Mouse (Mus musculus) hindbrain, postnatal 0 days (tissue): Measurements from ENCODE around the gene Zfp867. TPM values are rescaled to one million over a fixed set of nuclear protein-coding genes. Genes with fewer than 3 reads are reported as not detected.

Experiments used
- ATAC-seq: fragments of 200-750 bp; cut with Nextera tagmentation; 2 replicates; pipeline ENCODE4 v1.8.0; 2017; ENCODE audit warnings: mild to moderate bottlenecking, moderate TSS enrichment, moderate library complexity
- DNase-seq: peaks from one replicate; pipeline ENCODE4 v3.0.0-alpha.2; 2015; ENCODE audit warnings: low spot score
- H3K27ac ChIP-seq: fragments of 300-500 bp; sonication (generic); 2 replicates; pipeline ENCODE4 v1.5.1; 2014; ENCODE audit warnings: mild to moderate bottlenecking
- H3K27me3 ChIP-seq: fragments of 300-500 bp; sonication (generic); 2 replicates; pipeline ENCODE4 v1.6.1; 2014; ENCODE audit warnings: low read length, mixed read lengths; ENCODE audit not compliant: insufficient read depth
- H3K36me3 ChIP-seq: fragments of 300-500 bp; sonication (generic); 2 replicates; pipeline ENCODE4 v1.6.1; 2014; ENCODE audit warnings: low read length, mixed read lengths; ENCODE audit not compliant: insufficient read depth
- H3K4me1 ChIP-seq: fragments of 300-500 bp; sonication (generic); 2 replicates; pipeline ENCODE4 v1.6.1; 2014; ENCODE audit warnings: antibody characterized with exemption, low read length, mixed read lengths; ENCODE audit not compliant: insufficient read depth
- H3K4me2 ChIP-seq: fragments of 300-500 bp; sonication (generic); 2 replicates; pipeline ENCODE4 v1.6.1; 2014; ENCODE audit warnings: low read depth, mild to moderate bottlenecking, low read length, moderate library complexity, mixed read lengths
- H3K4me3 ChIP-seq: fragments of 300-500 bp; sonication (generic); 2 replicates; pipeline ENCODE4 v1.5.1; 2014; ENCODE audit warnings: low read length
- H3K9ac ChIP-seq: fragments of 300-500 bp; sonication (generic); replicated peaks from 2 replicates; pipeline ENCODE4 v1.6.1; 2014; ENCODE audit warnings: mild to moderate bottlenecking, low read length, moderate library complexity, mixed read lengths
- H3K9me3 ChIP-seq: fragments of 300-500 bp; sonication (generic); 2 replicates; pipeline ENCODE4 v1.6.1; 2016; ENCODE audit warnings: low read length, mixed read lengths
- CTCF ChIP-seq: IDR thresholded peaks from 2 replicates; pipeline ENCODE4 v1.5.1; 2016; ENCODE audit warnings: antibody characterized with exemption, control low read depth, low read depth
- WGBS: fragments of 180-500 bp; shearing (Covaris S2); extraction: QIAGEN DNeasy Blood & Tissue Kit; methylation state at CpG from one replicate; pipeline ENCODE4 v1.1.7; 2014; 5-methylcytosine and 5-hydroxymethylcytosine counted together
- polyA plus RNA-seq: library from polyadenylated mRNA; unstranded; fragments of >200 nt; fragmentation: Nextera tagmentation; extraction: Ambion mirVana; gene quantifications from 2 replicates; pipeline ENCODE4 v1.2.1, GENCODE M21; 2015
- total RNA-seq: library from RNA; depleted of rRNA; stranded (reverse); fragments of >200 nt; gene quantifications from 2 replicates; pipeline ENCODE4 v1.2.3, GENCODE M21; 2014

Zfp867 gene
- total and polyA plus RNA-seq, 2 experiments from 2014 or later = 6.1 to 6.6 TPM

GRCm38 (mm10) chr11:59460459-59460858, 11.8 kb downstream of the Zfp867 start:
- H3K4me2 ChIP-seq = no peak overlapping the region
- TF ChIP-seq CTCF = no peak
- no peak for DNase-seq
- no peaks in the 10 kb centered on the region for H3K4me1 ChIP-seq
- no peak overlapping the region for H3K27ac ChIP-seq
- ATAC-seq = no peak
- 94% methylated on average over 2 of the region's 2 CpGs for WGBS
- no peaks in the 10 kb centered on the region for H3K27me3 ChIP-seq
- H3K9me3 ChIP-seq = peaks cover 21% of the 10 kb centered on the region
- H3K9ac ChIP-seq = no peak overlapping the region
- H3K36me3 ChIP-seq = peaks cover 34% of the 10 kb centered on the region
- H3K4me3 ChIP-seq = no peak overlapping the region

DNA sequence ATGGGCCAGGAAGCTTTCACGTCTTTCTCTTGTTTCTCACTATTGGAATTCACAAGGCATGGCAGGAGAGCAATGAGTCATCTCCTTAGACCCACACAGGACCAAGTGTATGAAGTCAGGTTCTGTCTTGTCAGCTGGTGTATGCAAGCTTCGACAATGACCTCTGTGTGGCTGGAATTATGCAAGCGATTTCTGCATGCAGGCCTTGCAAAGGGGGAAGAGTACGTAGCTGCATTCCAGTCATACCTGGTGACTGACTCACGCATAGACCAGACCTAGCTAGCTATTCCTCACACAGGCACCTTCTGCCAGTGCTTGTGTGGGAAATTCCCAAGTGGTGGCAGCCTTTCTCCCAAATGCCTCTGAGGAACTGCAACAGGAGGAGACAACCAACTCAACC, 13.3 kb downstream of the Zfp867 start:
- Histone ChIP-seq H3K4me1 (no peaks in the 10 kb centered on the region), H3K27ac (no peak overlapping the region), H3K4me3 (no peak overlapping the region), H3K36me3 (peaks cover 44% of the 10 kb centered on the region), H3K9me3 (peaks cover 15% of the 10 kb centered on the region), H3K4me2 (no peak overlapping the region), H3K9ac (no peak overlapping the region), H3K27me3 (no peaks in the 10 kb centered on the region)
- ATAC-seq = no peak
- WGBS = 62% methylated on average over 5 of the region's 5 CpGs
- no peak for DNase-seq
- no peak for TF ChIP-seq CTCF

GRCm38 (mm10) chr11:59456891-59457290, 15.4 kb downstream of the Zfp867 start:
- no peaks in the 10 kb centered on the region for H3K27me3 ChIP-seq
- H3K27ac ChIP-seq = no peak overlapping the region
- no peak for ATAC-seq
- TF ChIP-seq CTCF = no peak
- H3K4me2 ChIP-seq = no peak overlapping the region
- no peaks in the 10 kb centered on the region for H3K9me3 ChIP-seq
- peaks cover 28% of the 10 kb centered on the region for H3K36me3 ChIP-seq
- no peak for DNase-seq
- no peak overlapping the region for H3K4me3 ChIP-seq
- WGBS = 96% methylated on average over 2 of the region's 2 CpGs
- H3K9ac ChIP-seq = no peak overlapping the region
- H3K4me1 ChIP-seq = no peaks in the 10 kb centered on the region

DNA sequence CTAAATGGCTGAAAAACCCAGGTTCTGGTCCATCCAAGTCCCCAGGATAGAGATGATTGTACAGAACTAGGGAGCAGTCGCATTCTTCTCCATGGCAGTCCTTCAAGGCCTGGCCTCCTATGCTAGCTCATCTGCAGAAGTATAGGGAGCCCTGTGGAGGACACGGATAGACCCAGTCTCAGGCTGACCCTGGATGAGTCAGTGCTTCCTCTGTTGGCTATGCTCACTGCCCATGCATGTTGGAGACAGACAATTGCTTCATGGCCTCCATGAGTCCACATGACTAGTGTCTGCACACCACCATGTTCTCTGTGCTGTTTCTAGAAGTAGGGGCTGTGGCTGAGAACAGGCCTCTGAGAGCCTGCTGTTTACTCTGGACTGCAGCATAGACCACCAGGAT, 15.9 kb downstream of the Zfp867 start:
- peaks cover 26% of the 10 kb centered on the region for H3K36me3 ChIP-seq
- H3K27ac ChIP-seq = no peak overlapping the region
- ATAC-seq = no peak
- no peak overlapping the region for H3K4me2 ChIP-seq
- H3K4me1 ChIP-seq = no peaks in the 10 kb centered on the region; the same call in 1 of the 2 replicates
- no peak for DNase-seq
- no peaks in the 10 kb centered on the region for H3K9me3 ChIP-seq
- 96% methylated on average over 2 of the region's 2 CpGs for WGBS
- no peak overlapping the region for H3K9ac ChIP-seq
- H3K27me3 ChIP-seq = no peaks in the 10 kb centered on the region
- no peak for TF ChIP-seq CTCF
- no peak overlapping the region for H3K4me3 ChIP-seq

DNA sequence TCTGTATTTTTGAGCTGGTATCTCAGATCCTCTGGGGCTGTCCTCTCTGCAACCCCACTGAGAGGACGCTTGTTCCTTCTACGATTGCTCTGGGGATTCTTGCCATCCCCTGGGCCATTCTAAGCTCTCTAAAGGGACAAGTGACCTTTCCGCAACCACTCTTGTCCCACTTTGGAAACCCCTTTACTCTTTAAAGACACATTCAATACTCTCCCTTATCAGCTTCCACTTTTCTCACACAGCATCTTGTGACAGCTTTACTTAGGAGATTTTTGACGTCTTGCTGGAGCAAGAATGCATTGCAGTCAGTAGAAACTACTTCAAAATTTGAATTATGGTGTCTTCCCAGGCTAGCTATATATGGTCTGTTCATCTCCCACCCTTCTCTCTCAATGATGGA, 21.2 kb downstream of the Zfp867 start, which contains the start of gene Snap47:
Gene Snap47 (minus strand): TSS at position 101 of the 400 bp plus-strand sequence.
- Histone ChIP-seq H3K4me1 (peaks cover 19% of the 10 kb centered on the region; the same call in 1 of the 2 replicates), H3K27me3 (no peaks in the 10 kb centered on the region), H3K4me2 (peak within 1 kb of the TSS; percentile 96), H3K9ac (peak within 1 kb of the TSS; percentile 83), H3K27ac (peak within 1 kb of the TSS; percentile 89), H3K36me3 (peaks cover 18% of the 10 kb centered on the region), H3K4me3 (peak within 1 kb of the TSS; percentile 77), H3K9me3 (no peaks in the 10 kb centered on the region)
- DNase-seq = no peak
- no peak for ATAC-seq
- 82% methylated on average over 4 of the region's 4 CpGs for WGBS
- no peak for TF ChIP-seq CTCF

GRCm38 (mm10) chr11:59450230-59450771, 22.0 kb downstream of the Zfp867 start:
- H3K9me3 ChIP-seq = no peaks in the 10 kb centered on the region
- peaks cover 13% of the 10 kb centered on the region for H3K36me3 ChIP-seq
- H3K27ac ChIP-seq = peak overlapping the region; percentile 89
- peak overlapping the region; percentile 77 for H3K4me3 ChIP-seq
- no peaks in the 10 kb centered on the region for H3K27me3 ChIP-seq
- no peak; the same call in 1 of the 2 replicates for TF ChIP-seq CTCF
- H3K9ac ChIP-seq = peak overlapping the region; percentile 83
- peak; percentile 75 for ATAC-seq
- under 1% methylated on average over 38 of the region's 38 CpGs for whole genome bisulfite sequencing
- peak overlapping the region; percentile 96 for H3K4me2 ChIP-seq
- H3K4me1 ChIP-seq = peaks cover 19% of the 10 kb centered on the region; the same call in 1 of the 2 replicates
- DNase-seq = peak; percentile 35

DNA sequence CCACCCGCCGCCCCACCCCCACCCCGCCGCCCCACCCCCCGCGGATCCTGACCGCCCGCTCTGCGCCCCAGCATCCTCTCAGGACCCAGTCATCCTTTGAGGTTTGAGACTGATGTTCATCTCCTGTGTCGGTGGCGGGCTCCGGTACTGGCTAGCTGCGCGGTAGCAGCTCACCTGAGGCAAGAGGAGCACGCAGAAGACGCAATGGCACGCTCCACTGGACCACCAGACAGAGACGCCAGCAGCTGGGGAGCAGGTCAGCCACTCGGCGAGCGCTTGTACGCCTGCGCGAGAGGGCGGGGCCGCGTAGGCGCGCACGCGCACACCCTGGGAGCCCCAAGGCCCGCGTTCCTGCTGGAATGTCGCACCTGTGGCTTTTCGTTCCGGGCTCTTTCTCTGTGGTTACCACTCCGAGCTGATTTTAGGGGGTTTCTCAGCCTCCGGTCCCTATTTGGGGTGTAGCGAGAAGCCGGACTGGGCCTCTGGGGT, 22.5 kb downstream of the Zfp867 start, which contains the start of gene Jmjd4:
Gene Jmjd4 (plus strand): TSS at position 305 of the 489 bp plus-strand sequence.
- peak; percentile 97 for ATAC-seq

More for the DNA sequence above, 22.5 kb downstream of the Zfp867 start, which contains the start of gene Jmjd4:
- TF ChIP-seq CTCF = no peak
- Histone ChIP-seq H3K4me1 (peaks cover 19% of the 10 kb centered on the region; the same call in 1 of the 2 replicates), H3K9me3 (no peaks in the 10 kb centered on the region), H3K36me3 (peaks cover 8% of the 10 kb centered on the region; the same call in 1 of the 2 replicates), H3K27me3 (no peaks in the 10 kb centered on the region), H3K4me3 (peak within 1 kb of the TSS; percentile 77), H3K4me2 (peak within 1 kb of the TSS; percentile 96), H3K27ac (peak within 1 kb of the TSS; percentile 89), H3K9ac (peak within 1 kb of the TSS; percentile 83)
- peak; percentile 97 for DNase-seq
- WGBS = 0% methylated on average over 35 of the region's 40 CpGs
